Mouse (Mus musculus) embryonic facial prominence, embryonic 13.5 days (tissue): Measurements from ENCODE around the gene Mipol1. TPM values are rescaled to one million over a fixed set of nuclear protein-coding genes. Genes with fewer than 3 reads are reported as not detected.
A peak's percentile ranks its signal among the peaks of the same experiment; 100 is the strongest.

Experiments used
- ATAC-seq: fragments of 200-750 bp; cut with Nextera tagmentation; 2 replicates; pipeline ENCODE4 v1.8.0; 2017; ENCODE audit warnings: low read depth; ENCODE audit not compliant: insufficient number of reproducible peaks, insufficient read depth, low FRiP score, low TSS enrichment
- H3K27ac ChIP-seq: fragments of 300-500 bp; sonication (generic); 2 replicates; pipeline ENCODE4 v1.5.1; 2015; ENCODE audit warnings: moderate library complexity, mild to moderate bottlenecking, inconsistent platforms
- H3K27me3 ChIP-seq: fragments of 300-500 bp; sonication (generic); 2 replicates; pipeline ENCODE4 v1.6.1; 2015; ENCODE audit warnings: mild to moderate bottlenecking, inconsistent platforms
- H3K36me3 ChIP-seq: fragments of 300-500 bp; sonication (generic); 2 replicates; pipeline ENCODE4 v1.6.1; 2015; ENCODE audit warnings: mild to moderate bottlenecking, inconsistent platforms
- H3K4me1 ChIP-seq: fragments of 300-500 bp; sonication (generic); 2 replicates; pipeline ENCODE4 v1.6.1; 2015; ENCODE audit warnings: inconsistent platforms
- H3K4me2 ChIP-seq: fragments of 300-500 bp; sonication (generic); 2 replicates; pipeline ENCODE4 v1.6.1; 2015; ENCODE audit warnings: moderate library complexity, mild to moderate bottlenecking, inconsistent platforms
- H3K4me3 ChIP-seq: fragments of 300-500 bp; sonication (generic); 2 replicates; pipeline ENCODE4 v1.5.1; 2015; ENCODE audit warnings: mild to moderate bottlenecking, inconsistent platforms
- H3K9ac ChIP-seq: fragments of 300-500 bp; sonication (generic); 2 replicates; pipeline ENCODE4 v1.6.1; 2015; ENCODE audit warnings: mild to moderate bottlenecking, inconsistent platforms
- H3K9me3 ChIP-seq: fragments of 300-500 bp; sonication (generic); 2 replicates; pipeline ENCODE4 v1.6.1; 2016; ENCODE audit warnings: inconsistent platforms
- WGBS: fragments of 180-500 bp; shearing (Covaris S2); methylation state at CpG from one replicate; pipeline ENCODE4 v1.1.7; 2015; ENCODE audit warnings: mixed read lengths; 5-methylcytosine and 5-hydroxymethylcytosine counted together
- polyA plus RNA-seq: library from polyadenylated mRNA; unstranded; fragments of >200 nt; fragmentation: Nextera tagmentation; extraction: Ambion mirVana; gene quantifications from 2 replicates; pipeline ENCODE4 v1.2.1, GENCODE M21; 2015

The Mipol1 gene
- polyA plus RNA-seq, 1 experiment from 2014 or later, result 9.1 TPM

DNA sequence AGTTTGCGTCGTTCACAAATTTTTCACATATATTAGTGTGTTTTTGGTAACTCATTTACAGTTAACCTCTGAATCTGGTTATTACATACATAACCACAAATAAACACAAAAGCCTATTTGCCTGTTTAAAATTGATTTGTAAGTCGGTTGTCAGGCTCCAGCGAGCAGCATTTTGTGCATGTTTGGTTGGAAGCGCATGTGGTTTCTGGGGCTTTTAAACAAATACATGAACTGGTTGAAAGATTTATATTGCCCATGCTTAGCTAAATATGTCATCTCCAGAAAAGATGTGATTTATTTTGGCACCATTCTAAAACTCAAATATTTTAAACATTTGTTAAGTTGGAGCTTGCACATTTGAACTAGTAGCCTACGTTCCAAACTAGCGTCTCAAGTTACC lies 270.0 kb downstream of the Mipol1 start:
- no peak overlapping the region for H3K4me3 ChIP-seq
- no peak for ATAC-seq
- WGBS, result 58% methylated on average over 7 of the region's 7 CpGs
- no peaks in the 10 kb centered on the region for H3K27me3 ChIP-seq
- H3K36me3 ChIP-seq, result no peaks in the 10 kb centered on the region
- H3K9me3 ChIP-seq, result no peaks in the 10 kb centered on the region
- H3K27ac ChIP-seq, result no peak overlapping the region
- no peak overlapping the region for H3K9ac ChIP-seq
- H3K4me2 ChIP-seq, result no peak overlapping the region
- no peaks in the 10 kb centered on the region for H3K4me1 ChIP-seq

- H3K4me3 ChIP-seq, result no peak overlapping the region
- ATAC-seq, result no peak
Measured at GRCm38 (mm10) chr12:57505329-57505728, 275.1 kb downstream of the Mipol1 start.

GRCm38 (mm10) chr12:57508938-57509337 lies 278.7 kb downstream of the Mipol1 start:
- no peak overlapping the region for H3K9ac ChIP-seq

More at GRCm38 (mm10) chr12:57505329-57505728, 275.1 kb downstream of the Mipol1 start:
- Histone ChIP-seq H3K4me2 (no peak overlapping the region), H3K9ac (no peak overlapping the region), H3K4me1 (no peaks in the 10 kb centered on the region), H3K36me3 (no peaks in the 10 kb centered on the region), H3K27ac (no peak overlapping the region), H3K9me3 (no peaks in the 10 kb centered on the region), H3K27me3 (no peaks in the 10 kb centered on the region)
- 80% methylated on average over 7 of the region's 7 CpGs for WGBS

GRCm38 (mm10) chr12:57509726-57510125 lies 279.5 kb downstream of the Mipol1 start:
- no peak overlapping the region for H3K9ac ChIP-seq
- no peak overlapping the region for H3K27ac ChIP-seq
- no peak for ATAC-seq
- no peaks in the 10 kb centered on the region for H3K9me3 ChIP-seq
- H3K36me3 ChIP-seq, result no peaks in the 10 kb centered on the region
- no peak overlapping the region for H3K4me2 ChIP-seq
- H3K27me3 ChIP-seq, result no peaks in the 10 kb centered on the region
- no peaks in the 10 kb centered on the region for H3K4me1 ChIP-seq
- 62% methylated on average over 4 of the region's 4 CpGs for WGBS
- H3K4me3 ChIP-seq, result no peak overlapping the region

More at GRCm38 (mm10) chr12:57508938-57509337, 278.7 kb downstream of the Mipol1 start:
- H3K4me3 ChIP-seq, result no peak overlapping the region
- ATAC-seq, result no peak
- H3K9me3 ChIP-seq, result no peaks in the 10 kb centered on the region
- no peaks in the 10 kb centered on the region for H3K4me1 ChIP-seq
- no peak overlapping the region for H3K27ac ChIP-seq
- H3K27me3 ChIP-seq, result no peaks in the 10 kb centered on the region
- H3K36me3 ChIP-seq, result no peaks in the 10 kb centered on the region
- no peak overlapping the region for H3K4me2 ChIP-seq
- 56% methylated on average over 11 of the region's 11 CpGs for WGBS

GRCm38 (mm10) chr12:57511127-57511526 lies 280.9 kb downstream of the Mipol1 start:
- H3K4me1 ChIP-seq, result no peaks in the 10 kb centered on the region
- H3K4me3 ChIP-seq, result no peak overlapping the region
- H3K27ac ChIP-seq, result no peak overlapping the region
- no peaks in the 10 kb centered on the region for H3K36me3 ChIP-seq
- no peaks in the 10 kb centered on the region for H3K27me3 ChIP-seq
- ATAC-seq, result no peak
- 78% methylated on average over 4 of the region's 4 CpGs for WGBS
- no peaks in the 10 kb centered on the region for H3K9me3 ChIP-seq
- no peak overlapping the region for H3K4me2 ChIP-seq
- H3K9ac ChIP-seq, result no peak overlapping the region

DNA sequence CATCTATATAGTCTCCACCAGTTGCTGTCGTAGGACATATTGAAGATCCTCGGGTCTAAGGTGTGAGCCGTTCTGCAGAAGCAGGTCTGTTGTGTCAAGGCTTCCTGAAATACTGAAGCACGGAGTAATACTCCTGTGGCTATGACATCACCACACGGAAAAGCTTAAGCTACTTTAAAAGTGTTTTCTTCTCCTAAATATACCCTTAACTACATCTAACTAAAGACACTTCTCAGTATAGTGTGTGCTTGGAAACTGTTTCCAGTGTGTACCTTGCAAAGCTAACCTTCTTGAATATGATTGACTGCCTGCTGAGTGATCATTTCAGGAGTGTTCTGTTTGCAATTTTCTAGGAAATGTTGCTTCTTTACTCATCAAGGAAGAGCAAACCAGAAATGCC lies 281.3 kb downstream of the Mipol1 start:
- Histone ChIP-seq H3K27ac (no peak overlapping the region), H3K4me2 (no peak overlapping the region), H3K9me3 (no peaks in the 10 kb centered on the region), H3K27me3 (no peaks in the 10 kb centered on the region), H3K4me1 (no peaks in the 10 kb centered on the region), H3K36me3 (no peaks in the 10 kb centered on the region), H3K9ac (no peak overlapping the region), H3K4me3 (no peak overlapping the region)
- ATAC-seq, result no peak
- 83% methylated on average over 5 of the region's 5 CpGs for WGBS

DNA sequence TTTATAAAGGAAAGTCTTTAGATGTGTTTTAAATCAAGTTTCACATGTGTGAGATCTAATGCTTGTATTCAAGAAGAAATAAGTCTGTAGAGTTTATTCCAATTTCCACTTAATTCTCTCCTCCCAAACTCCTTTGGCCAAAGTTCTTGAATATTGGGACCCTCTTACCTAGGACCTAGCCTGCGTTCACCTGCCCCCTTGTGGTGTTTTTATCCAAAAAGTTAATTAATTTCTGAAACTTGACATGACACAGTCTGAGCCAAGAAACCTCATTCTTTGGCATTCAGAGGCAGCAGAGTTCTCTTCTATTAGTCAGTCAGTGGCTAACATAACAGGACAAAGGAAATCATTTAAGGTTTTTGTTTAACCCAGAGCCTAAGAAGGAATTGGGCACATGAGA lies 284.3 kb downstream of the Mipol1 start:
- H3K4me1 ChIP-seq, result no peaks in the 10 kb centered on the region
- H3K4me2 ChIP-seq, result no peak overlapping the region
- 69% methylated on average over 1 of the region's 1 CpGs for WGBS
- no peak overlapping the region for H3K27ac ChIP-seq
- no peak overlapping the region for H3K4me3 ChIP-seq
- no peaks in the 10 kb centered on the region for H3K9me3 ChIP-seq
- H3K27me3 ChIP-seq, result no peaks in the 10 kb centered on the region
- no peak overlapping the region for H3K9ac ChIP-seq
- no peaks in the 10 kb centered on the region for H3K36me3 ChIP-seq
- ATAC-seq, result no peak

DNA sequence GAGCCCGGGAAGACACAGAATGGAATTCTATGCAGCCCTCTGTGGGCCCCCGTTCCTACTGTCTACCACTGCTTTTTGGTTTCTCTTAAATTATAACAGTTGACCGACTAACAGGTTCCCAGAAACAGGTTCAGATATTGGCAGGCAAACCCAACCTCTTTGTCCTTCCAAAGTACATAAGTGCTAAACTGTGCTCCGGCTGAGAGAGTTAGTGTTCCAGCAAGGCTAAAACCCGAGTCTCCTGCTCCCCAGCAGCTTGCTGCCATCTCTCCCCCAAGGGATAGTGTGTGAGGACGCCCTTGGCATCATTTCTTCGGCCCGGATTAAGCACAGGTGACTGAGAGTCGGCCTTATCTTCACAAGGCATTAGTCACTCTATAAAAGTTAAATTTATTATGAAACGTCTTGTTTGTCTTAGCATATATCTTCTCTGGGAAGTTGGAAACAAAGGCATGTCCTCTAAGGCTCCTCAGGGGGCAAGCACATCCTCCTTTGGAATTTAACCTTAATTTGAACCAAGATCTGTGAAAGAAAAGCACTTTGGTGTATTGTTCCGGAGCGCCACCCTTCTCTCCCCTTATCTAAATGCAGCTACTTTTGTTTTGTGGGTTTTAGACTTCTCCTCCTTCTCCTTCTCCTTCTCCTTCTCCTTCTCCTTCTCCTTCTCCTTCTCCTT lies 285.6 kb downstream of the Mipol1 start:
- WGBS, result 50% methylated on average over 12 of the region's 12 CpGs
- no peaks in the 10 kb centered on the region for H3K36me3 ChIP-seq
- ATAC-seq, result no peak
- H3K4me2 ChIP-seq, result no peak overlapping the region
- H3K4me3 ChIP-seq, result no peak overlapping the region
- no peaks in the 10 kb centered on the region for H3K4me1 ChIP-seq
- no peak overlapping the region for H3K9ac ChIP-seq
- no peaks in the 10 kb centered on the region for H3K27me3 ChIP-seq
- H3K9me3 ChIP-seq, result no peaks in the 10 kb centered on the region
- H3K27ac ChIP-seq, result no peak overlapping the region

DNA sequence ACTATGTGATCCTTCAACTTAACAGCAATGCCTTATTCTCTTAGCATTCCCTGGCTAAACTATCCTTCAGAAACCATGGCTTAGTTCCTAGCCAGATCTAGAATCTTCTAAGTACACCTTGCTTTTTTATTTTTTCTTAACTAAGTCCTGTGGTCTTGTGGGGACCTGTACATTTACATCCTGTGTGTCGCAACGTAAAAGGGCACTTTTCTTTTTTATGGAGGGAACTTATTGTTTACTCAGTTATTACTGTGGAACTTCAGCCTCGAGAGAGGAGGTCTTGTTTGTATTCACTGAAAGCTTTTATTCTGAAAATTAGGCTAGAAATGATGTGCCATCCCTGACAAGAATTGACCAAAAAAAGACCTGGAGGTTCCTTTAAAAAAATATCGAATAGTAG lies 298.1 kb downstream of the Mipol1 start:
- no peak overlapping the region for H3K9ac ChIP-seq
- no peaks in the 10 kb centered on the region for H3K4me1 ChIP-seq
- ATAC-seq, result no peak
- no peaks in the 10 kb centered on the region for H3K36me3 ChIP-seq
- H3K9me3 ChIP-seq, result no peaks in the 10 kb centered on the region
- 80% methylated on average over 4 of the region's 4 CpGs for WGBS
- H3K4me2 ChIP-seq, result no peak overlapping the region
- H3K27me3 ChIP-seq, result peaks cover 32% of the 10 kb centered on the region
- H3K27ac ChIP-seq, result no peak overlapping the region
- no peak overlapping the region for H3K4me3 ChIP-seq

GRCm38 (mm10) chr12:57530474-57530873 lies 300.2 kb downstream of the Mipol1 start:
- no peak for ATAC-seq
- 7% methylated on average over 9 of the region's 9 CpGs for WGBS

DNA sequence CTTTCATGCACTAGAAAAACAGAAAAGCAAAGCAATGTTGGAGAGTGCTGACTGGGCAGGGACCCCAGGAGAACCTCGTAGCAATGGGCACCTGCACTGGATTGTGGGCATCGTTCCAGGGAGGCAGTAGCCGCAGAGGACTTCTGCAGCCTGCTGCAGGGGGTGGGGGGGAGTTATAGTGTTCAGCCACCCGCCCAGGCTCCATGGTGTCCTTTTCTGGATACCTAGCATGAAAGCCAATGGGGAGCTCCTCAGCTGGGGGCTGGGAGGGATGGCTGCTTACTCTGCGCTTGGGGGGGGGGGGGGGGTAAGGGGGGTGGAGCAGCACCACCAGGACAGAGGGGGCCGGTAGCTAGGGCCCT lies 304.3 kb downstream of the Mipol1 start:
- H3K27me3 ChIP-seq, result peaks cover 89% of the 10 kb centered on the region
- H3K27ac ChIP-seq, result no peak overlapping the region
- no peak overlapping the region; the same call in 1 of the 2 replicates for H3K4me2 ChIP-seq
- peak overlapping the region; percentile 18 for H3K4me3 ChIP-seq
- WGBS, result 3% methylated on average over 6 of the region's 6 CpGs
- H3K9me3 ChIP-seq, result no peaks in the 10 kb centered on the region
- ATAC-seq, result no peak
- H3K9ac ChIP-seq, result no peak overlapping the region
- H3K36me3 ChIP-seq, result no peaks in the 10 kb centered on the region
- peaks cover 13% of the 10 kb centered on the region for H3K4me1 ChIP-seq

More at GRCm38 (mm10) chr12:57530474-57530873, 300.2 kb downstream of the Mipol1 start:
- H3K27me3 ChIP-seq, result peaks cover 54% of the 10 kb centered on the region
- no peaks in the 10 kb centered on the region for H3K9me3 ChIP-seq
- no peak overlapping the region for H3K4me3 ChIP-seq
- no peak overlapping the region for H3K9ac ChIP-seq
- no peak overlapping the region for H3K4me2 ChIP-seq
- H3K4me1 ChIP-seq, result peaks cover 4% of the 10 kb centered on the region
- H3K36me3 ChIP-seq, result no peaks in the 10 kb centered on the region
- H3K27ac ChIP-seq, result no peak overlapping the region

- whole genome bisulfite sequencing, result 2% methylated on average over 39 of the region's 39 CpGs
- H3K9me3 ChIP-seq, result no peaks in the 10 kb centered on the region
- H3K4me3 ChIP-seq, result peak overlapping the region; percentile 18
- peak; percentile 67 for ATAC-seq
- H3K27ac ChIP-seq, result no peak overlapping the region
- H3K27me3 ChIP-seq, result peaks cover 94% of the 10 kb centered on the region
- H3K4me2 ChIP-seq, result peak overlapping the region; percentile 32; the same call in 1 of the 2 replicates
- H3K4me1 ChIP-seq, result peaks cover 13% of the 10 kb centered on the region
- H3K36me3 ChIP-seq, result no peaks in the 10 kb centered on the region
- no peak overlapping the region for H3K9ac ChIP-seq
Measured at GRCm38 (mm10) chr12:57534879-57535611, 304.8 kb downstream of the Mipol1 start.
